Comparison of ENCODE assay signal across 10 mouse cellular contexts in the genomic region with DNA sequence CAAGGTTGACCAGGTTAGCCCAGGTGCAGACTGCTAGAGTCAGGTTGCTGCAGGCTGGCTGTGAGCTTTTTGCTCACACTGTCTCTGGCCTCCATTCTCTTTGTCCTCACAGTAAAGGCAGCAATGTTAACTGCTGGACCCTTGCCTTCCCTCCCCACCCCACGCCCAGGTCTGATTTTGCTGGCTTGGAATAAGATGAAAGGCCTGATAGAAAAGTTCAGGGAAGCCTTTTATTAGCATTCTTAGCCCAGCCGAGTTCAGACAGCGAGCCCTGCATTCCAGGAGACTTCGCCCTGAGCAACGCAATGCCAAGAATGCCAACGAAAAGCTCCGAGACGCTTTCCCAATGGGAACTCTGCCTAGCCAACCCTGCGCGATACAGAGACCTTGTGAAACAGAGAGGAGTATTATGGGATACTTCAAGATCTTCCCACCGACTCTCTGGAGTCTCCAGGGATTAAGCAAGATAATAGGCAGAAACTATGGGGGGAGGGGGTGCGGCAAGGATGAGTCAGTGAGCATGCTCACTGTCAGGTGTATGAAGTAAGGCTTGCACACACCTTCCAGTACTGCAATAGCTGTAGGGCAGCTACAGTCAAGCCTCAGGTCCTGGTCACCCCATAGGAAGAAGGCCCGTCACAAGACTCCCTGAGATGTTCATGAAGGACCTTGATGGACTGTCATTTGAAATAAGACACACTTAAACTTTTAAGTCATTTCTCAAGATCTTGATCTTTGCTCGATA. TPM values are rescaled to one million over a fixed set of nuclear protein-coding genes. Genes with fewer than 3 reads are reported as not detected.
DNase-seq lines count a peak whose midpoint lies in the region; ATAC-seq and TF ChIP-seq lines count a peak whose summit lies in the region.
"Had no signal": no experiment of that assay in that cellular context is flagged by ENCODE, and none has a peak within 500 bp of the region (broad histone marks: within the 10 kb centered on the region; RNA-seq: fewer than 3 reads in every experiment).

No protein-coding gene starts in this region.

- no peak overlapping the region for H3K9ac ChIP-seq in kidney, embryonic 14.5 days (ENCODE audit: low read depth, low read length)
- no peak overlapping the region for H3K9ac ChIP-seq in embryonic facial prominence, embryonic 14.5 days (ENCODE audit: low read depth, low read length)
- H3K9ac ChIP-seq in midbrain, embryonic 13.5 days (replicated peaks), result no peak overlapping the region

- ATAC-seq in kidney, embryonic 14.5 days (ENCODE audit: low FRiP score, low TSS enrichment), result no peak
- ATAC-seq in embryonic facial prominence, embryonic 14.5 days (ENCODE audit: low read depth), result peak; percentile 79; the same call in 1 of the 2 replicates
- ATAC-seq in midbrain, embryonic 13.5 days, result peak; percentile 82

- no peaks in the 10 kb centered on the region for H3K27me3 ChIP-seq in kidney, embryonic 14.5 days (ENCODE audit: control insufficient read depth, insufficient read depth, low read length)
- H3K27me3 ChIP-seq in embryonic facial prominence, embryonic 14.5 days (replicated peaks; ENCODE audit: control insufficient read depth, insufficient read depth, low read length), result no peaks in the 10 kb centered on the region
- H3K27me3 ChIP-seq in kidney, adult 2 months (replicated peaks; ENCODE audit: control insufficient read depth, insufficient read depth, low read length), result no peaks in the 10 kb centered on the region
- no peaks in the 10 kb centered on the region for H3K27me3 ChIP-seq in midbrain, embryonic 13.5 days

- peaks cover 33% of the 10 kb centered on the region for H3K4me1 ChIP-seq in kidney, embryonic 14.5 days (ENCODE audit: control insufficient read depth, insufficient read depth, low read length)
- H3K4me1 ChIP-seq in embryonic facial prominence, embryonic 14.5 days (ENCODE audit: control insufficient read depth, insufficient read depth, low read length), result peaks cover 23% of the 10 kb centered on the region
- peaks cover 22% of the 10 kb centered on the region for H3K4me1 ChIP-seq in kidney, adult 2 months (ENCODE audit: control insufficient read depth, insufficient read depth, low read length)
- H3K4me1 ChIP-seq in midbrain, embryonic 13.5 days (replicated peaks), result peaks cover 33% of the 10 kb centered on the region

- 61% methylated on average over 14 of the region's 14 CpGs for WGBS in kidney, embryonic 14.5 days
- 30% methylated on average over 14 of the region's 14 CpGs for WGBS in embryonic facial prominence, embryonic 14.5 days
- 35% methylated on average over 14 of the region's 14 CpGs for WGBS in kidney, adult 2 months
- 15% methylated on average over 14 of the region's 14 CpGs for WGBS in midbrain, embryonic 13.5 days

- peak; percentile 74 for DNase-seq in kidney, adult 11 months
- DNase-seq in embryonic facial prominence, embryonic 14.5 days (ENCODE audit: low spot score), result peak; percentile 81
- peak; percentile 84 for DNase-seq in kidney, adult 2 months
- DNase-seq in B cell, adult 2 months, result no peak
- DNase-seq in layer of hippocampus, adult 8-10 months (ENCODE audit: low spot score in 2 of 2), result no peak
- DNase-seq in spleen, postnatal 10 days (ENCODE audit: low spot score in 2 of 2), result no peak

- no peaks in the 10 kb centered on the region for H3K36me3 ChIP-seq in kidney, embryonic 14.5 days (ENCODE audit: control insufficient read depth, insufficient read depth, low read length)
- no peaks in the 10 kb centered on the region for H3K36me3 ChIP-seq in embryonic facial prominence, embryonic 14.5 days (ENCODE audit: control insufficient read depth, insufficient read depth, low read length)
- no peaks in the 10 kb centered on the region for H3K36me3 ChIP-seq in kidney, adult 2 months (ENCODE audit: control insufficient read depth, insufficient read depth, low read length)
- no peaks in the 10 kb centered on the region for H3K36me3 ChIP-seq in midbrain, embryonic 13.5 days
- H3K36me3 ChIP-seq: G1E had no signal

- no peak for TF ChIP-seq CTCF in kidney, adult 2 months (conservative IDR thresholded peaks at IDR 0.05; ENCODE audit: insufficient read depth, insufficient read length, low read depth, low read length)

- H3K4me3 ChIP-seq in kidney, embryonic 14.5 days (ENCODE audit: low read length), result no peak overlapping the region
- no peak overlapping the region for H3K4me3 ChIP-seq in embryonic facial prominence, embryonic 14.5 days (ENCODE audit: low read depth, low read length)
- H3K4me3 ChIP-seq in kidney, adult 2 months (ENCODE audit: insufficient read depth, low read depth, low read length), result no peak overlapping the region
- no peak overlapping the region for H3K4me3 ChIP-seq in midbrain, embryonic 13.5 days (replicated peaks)
- H3K4me3 ChIP-seq: heart, adult 2 months had no signal

- no peak overlapping the region; the same call in 1 of the 2 replicates for H3K27ac ChIP-seq in kidney, embryonic 14.5 days (ENCODE audit: low read depth, low read length)
- peak overlapping the region; percentile 22 for H3K27ac ChIP-seq in embryonic facial prominence, embryonic 14.5 days (replicated peaks; ENCODE audit: low read depth, low read length)
- H3K27ac ChIP-seq in kidney, adult 2 months (ENCODE audit: insufficient read depth, low read depth, low read length), result peak overlapping the region; percentile 27; the same call in 1 of the 2 replicates
- peak overlapping the region; percentile 35 for H3K27ac ChIP-seq in midbrain, embryonic 13.5 days
- H3K27ac ChIP-seq: heart, adult 2 months had no signal

- H3K9me3 ChIP-seq in kidney, embryonic 14.5 days (ENCODE audit: control insufficient read depth, low read length), result no peaks in the 10 kb centered on the region
- no peaks in the 10 kb centered on the region for H3K9me3 ChIP-seq in embryonic facial prominence, embryonic 14.5 days (ENCODE audit: control insufficient read depth, low read length)
- no peaks in the 10 kb centered on the region for H3K9me3 ChIP-seq in midbrain, embryonic 13.5 days
- H3K9me3 ChIP-seq: G1E had no signal

- TF ChIP-seq POLR2A in kidney, adult 2 months (IDR thresholded peaks at IDR 0.05; ENCODE audit: low read depth, low read length), result no peak

- no peak overlapping the region for H3K4me2 ChIP-seq in kidney, embryonic 14.5 days (replicated peaks; ENCODE audit: low read depth, low read length)
- no peak overlapping the region for H3K4me2 ChIP-seq in embryonic facial prominence, embryonic 14.5 days (ENCODE audit: low read depth, low read length)
- H3K4me2 ChIP-seq in midbrain, embryonic 13.5 days (replicated peaks), result peak overlapping the region; percentile 27

RNA-seq across cellular contexts. Expression of a gene that starts 17.5 kb away (rescaled TPM):
- polyA plus RNA-seq in kidney, embryonic 14.5 days (2014; fragmentation: Nextera tagmentation; extraction: Ambion mirVana), result 9.0 and 12.5 TPM in 2 replicates
- polyA plus RNA-seq in embryonic facial prominence, embryonic 14.5 days (2014; fragmentation: Nextera tagmentation; extraction: Ambion mirVana), result 10.8 and 11.5 TPM in 2 replicates
- polyA plus RNA-seq in kidney, adult 2 months (2012; rRNA removed), result 9.2 and 10.1 TPM in 2 replicates
- polyA plus RNA-seq in midbrain, embryonic 13.5 days (2015; fragmentation: Nextera tagmentation; extraction: Ambion mirVana), result 5.5 TPM in 2 replicates
- 10 to 100 TPM; 10.1 to 13.6 (median 12.0) TPM for total RNA-seq in layer of hippocampus, adult 8-10 months (2022)
- polyA plus RNA-seq: G1E had no signal

Comparison
In these comparisons a context has a peak if more than half of its experiments do, and no peak if none do; other contexts are left out.
1. DNase-seq: peak in kidney, adult 11 months (single experiment), embryonic facial prominence, embryonic 14.5 days (single experiment) and kidney, adult 2 months (single experiment); none in B cell, adult 2 months (0 of 2), layer of hippocampus, adult 8-10 months (0 of 2) and spleen, postnatal 10 days (0 of 2).